Mouse (Mus musculus) myocyte (in vitro differentiated cells): ENCODE measurements around the gene Cldnd1.

Experiments
- CEBPB ChIP-seq: IDR thresholded peaks from 2 replicates; pipeline ENCODE4 v1.6.1; 2011; ENCODE audit warnings: mild to moderate bottlenecking, moderate library complexity; ENCODE audit not compliant: poor library complexity, insufficient read depth, severe bottlenecking
- E2F4 ChIP-seq: IDR thresholded peaks from one replicate; pipeline ENCODE4 v1.6.1; 2011; ENCODE audit warnings: mild to moderate bottlenecking, control low read depth, moderate library complexity; ENCODE audit not compliant: insufficient read depth
- MAX ChIP-seq: IDR thresholded peaks from one replicate; pipeline ENCODE4 v1.6.1; 2011; ENCODE audit warnings: low read depth, mild to moderate bottlenecking, control low read depth
- MYOD1 ChIP-seq, 3 experiments: IDR thresholded peaks; one replicate each; pipeline ENCODE4 v1.6.1; 2011; ENCODE audit warnings: control low read depth in 2 of 3, low read depth in 2 of 3, mild to moderate bottlenecking in 2 of 3, moderate library complexity in 1 of 3; ENCODE audit not compliant: insufficient read length in 2 of 3, control insufficient read depth in 1 of 3
- MYOG ChIP-seq, 3 experiments: IDR thresholded peaks; one replicate each; pipeline ENCODE4 v1.6.1; 2011; ENCODE audit warnings: control low read depth in 2 of 3, low read depth in 2 of 3, mild to moderate bottlenecking in 2 of 3; ENCODE audit not compliant: insufficient read length in 2 of 3, control insufficient read depth in 1 of 3, insufficient read depth in 1 of 3
- POLR2A ChIP-seq: IDR thresholded peaks from one replicate; pipeline ENCODE4 v1.6.1; 2011; ENCODE audit warnings: low read depth, mild to moderate bottlenecking, control low read depth, moderate library complexity; ENCODE audit not compliant: insufficient read length
- TCF12 ChIP-seq: IDR thresholded peaks from one replicate; pipeline ENCODE4 v1.6.1; 2011; ENCODE audit warnings: mild to moderate bottlenecking, control low read depth; ENCODE audit not compliant: poor library complexity, insufficient read depth, severe bottlenecking

DNA sequence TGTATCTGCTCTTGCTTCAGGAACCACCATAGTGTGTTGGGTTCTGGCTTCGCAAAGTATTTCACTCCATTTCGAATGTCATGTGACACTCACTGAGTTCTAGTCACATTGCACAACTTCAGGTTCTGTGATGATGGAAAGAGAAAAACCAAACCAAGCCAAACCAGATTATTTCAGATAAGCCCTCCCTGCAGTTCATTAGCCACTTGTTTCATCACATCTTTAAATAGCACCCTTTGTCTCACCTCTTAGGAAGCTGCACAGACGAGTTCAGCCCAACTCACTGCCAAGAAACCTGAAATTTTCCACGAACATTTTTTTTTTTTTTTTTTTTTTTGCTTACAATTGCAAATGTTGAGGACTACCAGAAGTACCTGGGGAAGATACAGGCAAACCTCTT, 19.0 kb downstream of the Cldnd1 start:
- TF ChIP-seq MYOD1 (IDR thresholded peaks at IDR 0.05; ENCODE audit: control insufficient read depth in 1 of 3, insufficient read length in 2 of 3, low read depth in 2 of 3): no peak
- TF ChIP-seq POLR2A: no peak
- no peak for TF ChIP-seq MYOG (IDR thresholded peaks at IDR 0.05; ENCODE audit: control insufficient read depth in 1 of 3, insufficient read depth in 1 of 3, insufficient read length in 2 of 3, low read depth in 2 of 3)
- TF ChIP-seq TCF12: no peak
- TF ChIP-seq MAX: no peak
- no peak for TF ChIP-seq E2F4
- no peak for TF ChIP-seq CEBPB
